Mouse (Mus musculus) kidney, embryonic 14.5 days (tissue): Measurements from ENCODE around the gene St3gal2. TPM values are rescaled to one million over a fixed set of nuclear protein-coding genes. Genes with fewer than 3 reads are reported as not detected.

Experiments
- ATAC-seq: fragments of 200-750 bp; cut with Nextera tagmentation; 2 replicates; pipeline ENCODE4 v1.8.0; 2017; ENCODE audit warnings: moderate number of reproducible peaks, mild to moderate bottlenecking, moderate TSS enrichment, moderate library complexity; ENCODE audit not compliant: low FRiP score, low TSS enrichment
- H3K27ac ChIP-seq: fragments of 300-500 bp; sonication (generic); 2 replicates; pipeline ENCODE4 v1.5.1; 2014; ENCODE audit warnings: low read depth, mild to moderate bottlenecking, low read length, moderate library complexity, mixed read lengths
- H3K27me3 ChIP-seq: fragments of 300-500 bp; sonication (generic); 2 replicates; pipeline ENCODE4 v1.6.1; 2014; ENCODE audit warnings: mild to moderate bottlenecking, low read length; ENCODE audit not compliant: control insufficient read depth, insufficient read depth
- H3K36me3 ChIP-seq: fragments of 300-500 bp; sonication (generic); 2 replicates; pipeline ENCODE4 v1.6.1; 2014; ENCODE audit warnings: low read length, mixed read lengths; ENCODE audit not compliant: control insufficient read depth, insufficient read depth
- H3K4me1 ChIP-seq: fragments of 300-500 bp; sonication (generic); 2 replicates; pipeline ENCODE4 v1.6.1; 2014; ENCODE audit warnings: low read length, mixed read lengths; ENCODE audit not compliant: control insufficient read depth, insufficient read depth
- H3K4me2 ChIP-seq: fragments of 300-500 bp; sonication (generic); replicated peaks from 2 replicates; pipeline ENCODE4 v1.6.1; 2014; ENCODE audit warnings: low read depth, mild to moderate bottlenecking, low read length
- H3K4me3 ChIP-seq: fragments of 300-500 bp; sonication (generic); 2 replicates; pipeline ENCODE4 v1.5.1; 2014; ENCODE audit warnings: mild to moderate bottlenecking, low read length
- H3K9ac ChIP-seq: fragments of 300-500 bp; sonication (generic); 2 replicates; pipeline ENCODE4 v1.6.1; 2014; ENCODE audit warnings: low read depth, mild to moderate bottlenecking, low read length, moderate library complexity
- H3K9me3 ChIP-seq: fragments of 300-500 bp; sonication (generic); 2 replicates; pipeline ENCODE4 v1.6.1; 2016; ENCODE audit warnings: low read length; ENCODE audit not compliant: control insufficient read depth
- WGBS: fragments of 180-500 bp; shearing (Covaris S2); extraction: QIAGEN DNeasy Blood & Tissue Kit; methylation state at CpG from one replicate; pipeline ENCODE4 v1.1.7; 2014; 5-methylcytosine and 5-hydroxymethylcytosine counted together
- polyA plus RNA-seq: library from polyadenylated mRNA; unstranded; fragments of >200 nt; fragmentation: Nextera tagmentation; extraction: Ambion mirVana; gene quantifications from 2 replicates; pipeline ENCODE4 v1.2.1, GENCODE M21; 2014

The St3gal2 gene
- polyA plus RNA-seq, 1 experiment from 2014 or later, result 14.3 TPM

DNA sequence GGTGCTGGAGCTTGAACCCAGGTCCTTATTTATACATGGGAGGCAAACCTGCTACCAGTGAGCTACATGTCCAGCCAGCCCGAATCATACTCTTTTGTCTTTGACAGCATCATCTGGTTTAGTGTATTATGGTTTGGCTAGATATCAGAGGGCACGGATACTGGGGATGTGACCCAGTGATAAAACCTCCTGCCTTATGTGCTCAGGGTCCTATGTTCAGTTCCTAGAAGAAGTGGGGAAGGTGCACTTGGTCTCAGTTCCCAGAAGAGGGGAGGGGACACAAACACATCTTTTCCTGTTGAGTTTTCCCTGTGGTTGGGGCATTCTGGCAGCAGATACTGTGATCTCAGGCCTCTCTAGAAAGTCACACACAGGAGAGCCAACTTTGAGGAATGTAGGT is 13.6 kb downstream of the St3gal2 start:
- Histone ChIP-seq H3K27me3 (no peaks in the 10 kb centered on the region), H3K4me1 (0 out of 2 replicates have a peak, but pooled peaks cover 4% of the 10 kb centered on the region)
- WGBS, result 91% methylated on average over 2 of the region's 2 CpGs

GRCm38 (mm10) chr8:110936217-110936616 is 16.5 kb downstream of the St3gal2 start:
- no peak overlapping the region for H3K4me2 ChIP-seq
- no peaks in the 10 kb centered on the region for H3K36me3 ChIP-seq
- peaks cover 13% of the 10 kb centered on the region; the same call in 1 of the 2 replicates for H3K4me1 ChIP-seq
- no peak for ATAC-seq
- H3K9me3 ChIP-seq, result no peaks in the 10 kb centered on the region
- H3K9ac ChIP-seq, result no peak overlapping the region
- no peaks in the 10 kb centered on the region for H3K27me3 ChIP-seq
- H3K27ac ChIP-seq, result no peak overlapping the region
- no peak overlapping the region for H3K4me3 ChIP-seq
- 94% methylated on average over 12 of the region's 12 CpGs for WGBS

More for the DNA sequence above, 13.6 kb downstream of the St3gal2 start:
- no peak for ATAC-seq
- Histone ChIP-seq H3K4me3 (no peak overlapping the region), H3K9me3 (no peaks in the 10 kb centered on the region), H3K27ac (no peak overlapping the region), H3K36me3 (no peaks in the 10 kb centered on the region), H3K9ac (no peak overlapping the region), H3K4me2 (no peak overlapping the region)

- H3K4me1 ChIP-seq, result peaks cover 13% of the 10 kb centered on the region; the same call in 1 of the 2 replicates
- H3K36me3 ChIP-seq, result no peaks in the 10 kb centered on the region
- no peak overlapping the region for H3K27ac ChIP-seq
- H3K4me2 ChIP-seq, result no peak overlapping the region
- H3K9me3 ChIP-seq, result no peaks in the 10 kb centered on the region
- 63% methylated on average over 6 of the region's 6 CpGs for WGBS
- peak; percentile 62 for ATAC-seq
- H3K9ac ChIP-seq, result no peak overlapping the region
- no peak overlapping the region for H3K4me3 ChIP-seq
- H3K27me3 ChIP-seq, result no peaks in the 10 kb centered on the region
These were observed 19.3 kb downstream of the St3gal2 start for GRCm38 (mm10) chr8:110938882-110939589.

- peaks cover 13% of the 10 kb centered on the region; the same call in 1 of the 2 replicates for H3K4me1 ChIP-seq
- H3K36me3 ChIP-seq, result no peaks in the 10 kb centered on the region
- no peaks in the 10 kb centered on the region for H3K27me3 ChIP-seq
- H3K27ac ChIP-seq, result peak overlapping the region; percentile 73; the same call in 1 of the 2 replicates
- H3K4me2 ChIP-seq, result no peak overlapping the region
- 76% methylated on average over 15 of the region's 15 CpGs for WGBS
- no peak overlapping the region for H3K9ac ChIP-seq
- H3K9me3 ChIP-seq, result no peaks in the 10 kb centered on the region
- ATAC-seq, result no peak
- H3K4me3 ChIP-seq, result no peak overlapping the region
These were observed 21.1 kb downstream of the St3gal2 start for GRCm38 (mm10) chr8:110940682-110941452.

GRCm38 (mm10) chr8:110941453-110941948 is 21.8 kb downstream of the St3gal2 start:
- ATAC-seq, result peak; percentile 79
- Histone ChIP-seq H3K27ac (peak overlapping the region; percentile 73; the same call in 1 of the 2 replicates), H3K9me3 (no peaks in the 10 kb centered on the region), H3K4me3 (no peak overlapping the region), H3K4me1 (peaks cover 13% of the 10 kb centered on the region; the same call in 1 of the 2 replicates), H3K4me2 (no peak overlapping the region), H3K9ac (no peak overlapping the region), H3K27me3 (no peaks in the 10 kb centered on the region), H3K36me3 (no peaks in the 10 kb centered on the region)
- 34% methylated on average over 10 of the region's 10 CpGs for WGBS

- Histone ChIP-seq H3K36me3 (no peaks in the 10 kb centered on the region), H3K9ac (no peak overlapping the region), H3K4me2 (no peak overlapping the region), H3K27ac (no peak overlapping the region), H3K9me3 (no peaks in the 10 kb centered on the region), H3K4me1 (peaks cover 10% of the 10 kb centered on the region; the same call in 1 of the 2 replicates), H3K4me3 (no peak overlapping the region), H3K27me3 (no peaks in the 10 kb centered on the region)
- no peak for ATAC-seq
- WGBS, result 86% methylated on average over 7 of the region's 7 CpGs
These were observed 24.7 kb downstream of the St3gal2 start for GRCm38 (mm10) chr8:110944276-110944876.

- H3K4me3 ChIP-seq, result no peak overlapping the region
- no peaks in the 10 kb centered on the region for H3K27me3 ChIP-seq
- no peak overlapping the region for H3K9ac ChIP-seq
- ATAC-seq, result no peak
- H3K4me2 ChIP-seq, result no peak overlapping the region
- no peak overlapping the region for H3K27ac ChIP-seq
- no peaks in the 10 kb centered on the region for H3K36me3 ChIP-seq
- no peaks in the 10 kb centered on the region for H3K9me3 ChIP-seq
- H3K4me1 ChIP-seq, result peaks cover 10% of the 10 kb centered on the region; the same call in 1 of the 2 replicates
- WGBS, result 70% methylated on average over 4 of the region's 4 CpGs
These were observed 26.0 kb downstream of the St3gal2 start for GRCm38 (mm10) chr8:110945716-110946115.

DNA sequence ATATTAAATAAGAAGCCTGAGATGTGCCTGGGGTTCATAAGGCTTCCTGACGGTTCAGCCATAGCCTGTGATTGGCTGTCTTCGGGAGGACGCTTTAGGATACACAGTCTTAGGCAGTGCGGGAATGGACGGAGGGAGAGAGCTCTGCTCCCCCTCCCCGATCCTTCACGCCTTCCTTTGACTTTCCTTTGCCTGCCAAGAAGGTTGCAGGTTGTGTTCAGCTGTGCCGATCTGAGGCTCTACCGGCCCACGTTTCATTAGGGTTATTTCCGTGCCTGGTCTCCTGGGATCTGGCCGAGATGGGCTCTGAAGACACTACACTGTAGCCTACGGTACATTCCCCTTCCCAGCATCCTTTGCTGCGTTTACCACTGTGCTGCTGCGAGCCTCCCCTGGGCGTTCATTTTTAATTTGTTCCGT is 30.4 kb downstream of the St3gal2 start:
- WGBS, result 79% methylated on average over 17 of the region's 17 CpGs
- Histone ChIP-seq H3K27me3 (no peaks in the 10 kb centered on the region), H3K36me3 (peaks cover 3% of the 10 kb centered on the region; the same call in 1 of the 2 replicates), H3K9ac (no peak overlapping the region), H3K9me3 (no peaks in the 10 kb centered on the region), H3K4me1 (peaks cover 6% of the 10 kb centered on the region; the same call in 1 of the 2 replicates), H3K4me2 (no peak overlapping the region), H3K4me3 (no peak overlapping the region), H3K27ac (no peak overlapping the region)
- ATAC-seq, result no peak
